Mouse (Mus musculus): ENCODE measurements at regions not wholly inside any gene's neighbourhood (a gene's known extent, or its start where the extent isn't known, plus 50 kb on each side); places are given as distances from the start of the nearest gene placed in this dataset.

- DNase-seq (ENCODE audit: extremely low spot score, low read depth, low spot score) = no peak
Observed at GRCm38 (mm10) chr6:99990604-99991003, 264.4 kb upstream of the Prok2 start.

GRCm38 (mm10) chr6:99986449-99986848, 260.3 kb upstream of the Prok2 start:
- no peak for DNase-seq (ENCODE audit: extremely low spot score, low read depth, low spot score)

GRCm38 (mm10) chr6:99985322-99985721, 259.1 kb upstream of the Prok2 start:
- no peak for DNase-seq (ENCODE audit: extremely low spot score, low read depth, low spot score)

- DNase-seq (ENCODE audit: extremely low spot score, low read depth, low spot score) = no peak
Observed at GRCm38 (mm10) chr6:99984856-99985224, 258.6 kb upstream of the Prok2 start.

- no peak for DNase-seq (ENCODE audit: extremely low spot score, low read depth, low spot score)
Observed at GRCm38 (mm10) chr6:99984057-99984855, 258.1 kb upstream of the Prok2 start.

DNA sequence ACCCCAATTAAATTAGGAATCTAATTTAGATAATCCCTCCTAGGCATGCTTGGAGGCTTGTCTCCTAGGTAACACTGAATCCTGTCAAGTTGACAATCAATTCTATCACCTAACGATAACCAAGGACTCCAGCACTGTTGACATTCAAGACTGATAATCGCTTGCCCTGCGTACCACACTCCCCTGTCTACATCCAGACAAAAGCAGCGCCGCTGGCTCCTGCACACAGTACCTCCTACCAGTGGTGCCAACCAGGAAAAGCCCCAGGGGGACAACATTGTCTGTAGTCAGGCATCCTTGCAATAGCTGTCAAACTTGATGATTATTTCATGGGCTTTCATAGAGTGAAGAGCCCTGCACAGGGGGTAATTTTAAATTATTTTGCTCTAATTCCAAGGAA, 253.4 kb upstream of the Prok2 start:
- no peak for DNase-seq (ENCODE audit: extremely low spot score, low read depth, low spot score)

DNA sequence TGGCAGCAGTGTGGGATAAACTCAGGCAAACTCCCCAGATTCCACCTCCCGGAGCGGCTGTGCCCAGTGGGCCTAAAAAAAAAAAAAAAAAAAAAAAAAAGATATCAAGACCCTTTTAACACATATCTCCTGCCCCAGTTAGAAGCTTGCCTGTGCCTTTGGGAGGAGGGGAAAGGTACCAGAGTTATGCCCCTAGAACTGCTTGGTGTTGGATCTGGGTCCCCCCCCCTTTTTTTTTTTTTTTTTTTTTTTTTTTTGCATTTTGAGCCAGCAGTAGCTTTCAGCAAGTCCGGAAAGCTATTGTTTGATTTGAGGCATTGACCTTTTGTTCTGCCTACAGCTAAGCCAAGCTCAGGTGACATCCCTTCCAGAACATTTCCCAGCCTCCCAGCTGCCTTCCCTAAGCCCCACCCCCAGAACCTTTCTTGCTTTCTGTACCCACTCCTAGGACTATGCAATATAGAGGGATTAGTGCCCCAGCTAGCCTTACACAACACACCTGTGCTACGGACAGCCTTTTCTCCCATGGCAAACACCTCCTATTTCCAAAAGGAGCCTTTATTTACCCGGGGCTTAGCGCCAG, 252.1 kb upstream of the Prok2 start:
- no peak for DNase-seq (ENCODE audit: extremely low spot score, low read depth, low spot score)

DNA sequence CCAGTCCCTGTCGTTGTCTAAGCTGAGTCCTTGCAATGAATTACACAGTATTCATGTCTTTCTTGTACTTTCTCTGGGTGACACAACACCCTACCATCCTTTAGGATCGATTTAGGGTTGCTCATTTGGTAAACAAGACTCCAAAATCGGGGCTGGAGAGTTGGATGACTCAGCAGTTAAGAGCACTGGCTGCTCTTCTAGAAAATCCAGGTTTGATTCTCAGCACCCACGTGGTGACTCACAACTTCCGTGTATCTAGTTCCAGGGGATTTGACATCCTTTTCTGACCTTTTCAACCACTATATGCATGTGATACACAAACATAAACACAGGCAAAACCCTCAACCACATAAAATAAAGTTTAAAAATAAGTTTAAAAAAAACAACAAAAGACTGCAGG, 250.0 kb upstream of the Prok2 start:
- DNase-seq (ENCODE audit: extremely low spot score, low read depth, low spot score) = no peak

DNA sequence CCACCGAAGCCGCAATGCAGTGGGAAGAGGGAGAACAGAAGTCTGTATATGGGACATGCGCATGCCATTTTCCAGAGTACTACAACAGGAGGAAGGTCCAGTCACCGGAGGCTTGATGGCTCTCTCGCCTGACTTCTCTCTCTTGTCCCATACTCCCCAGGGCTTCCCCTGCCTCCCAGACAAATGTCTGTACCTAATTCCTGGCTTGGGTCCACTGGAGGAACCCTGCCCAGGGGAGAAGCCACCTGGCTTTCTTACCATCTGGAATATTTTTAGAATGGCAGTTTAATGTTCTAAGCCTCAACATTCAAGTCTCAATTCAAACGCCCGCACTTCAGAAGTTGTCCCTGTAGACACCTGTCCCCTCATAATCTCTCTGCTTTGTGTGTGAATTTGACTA, 249.3 kb upstream of the Prok2 start:
- DNase-seq (ENCODE audit: extremely low spot score, low read depth, low spot score) = no peak

DNA sequence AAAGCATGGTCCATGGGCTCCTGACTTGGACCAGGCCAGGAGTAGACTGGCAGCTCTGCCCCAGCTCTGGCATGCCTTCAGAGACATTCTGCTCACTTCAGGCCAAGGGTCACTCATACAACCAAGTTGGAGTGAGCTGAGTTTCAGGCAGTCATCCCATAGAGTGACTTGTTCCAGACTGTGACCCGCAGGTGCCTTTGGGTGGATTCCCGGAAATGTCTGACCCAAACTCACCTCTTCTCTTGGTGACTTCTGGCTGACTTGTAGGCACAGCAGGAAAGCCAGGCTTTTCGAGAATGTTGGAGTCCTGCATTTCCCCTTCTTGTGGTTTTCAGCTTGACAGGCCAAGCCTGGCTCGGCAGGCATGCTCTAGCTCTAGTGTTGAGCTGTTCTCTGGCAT, 248.3 kb upstream of the Prok2 start:
- no peak for DNase-seq (ENCODE audit: extremely low spot score, low read depth, low spot score)

- DNase-seq (ENCODE audit: extremely low spot score, low read depth, low spot score) = no peak
Observed at GRCm38 (mm10) chr6:99971376-99971775, 245.2 kb upstream of the Prok2 start.

GRCm38 (mm10) chr6:99968889-99969288, 242.7 kb upstream of the Prok2 start:
- no peak for DNase-seq (ENCODE audit: extremely low spot score, low read depth, low spot score)

DNA sequence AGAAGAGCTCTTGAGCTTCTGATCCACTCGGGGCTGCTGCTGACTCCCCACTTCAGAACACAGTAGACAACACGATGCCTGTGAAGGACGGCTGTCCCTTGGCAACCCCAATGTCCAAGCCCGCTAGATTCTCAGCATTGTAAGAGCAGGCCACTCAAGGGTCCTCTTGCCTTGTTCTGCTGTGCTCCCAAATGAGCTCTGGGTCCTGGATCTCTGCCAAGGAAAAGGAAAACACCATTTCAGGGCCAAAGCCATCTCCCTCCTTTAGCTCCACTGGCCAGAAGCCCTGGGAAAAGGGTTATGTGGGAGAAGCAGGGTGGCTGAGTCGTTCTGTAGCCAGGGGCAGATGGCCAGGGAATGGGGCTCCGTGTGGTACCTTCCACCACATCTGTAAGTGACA, 241.3 kb upstream of the Prok2 start:
- DNase-seq (ENCODE audit: extremely low spot score, low read depth, low spot score) = no peak

DNA sequence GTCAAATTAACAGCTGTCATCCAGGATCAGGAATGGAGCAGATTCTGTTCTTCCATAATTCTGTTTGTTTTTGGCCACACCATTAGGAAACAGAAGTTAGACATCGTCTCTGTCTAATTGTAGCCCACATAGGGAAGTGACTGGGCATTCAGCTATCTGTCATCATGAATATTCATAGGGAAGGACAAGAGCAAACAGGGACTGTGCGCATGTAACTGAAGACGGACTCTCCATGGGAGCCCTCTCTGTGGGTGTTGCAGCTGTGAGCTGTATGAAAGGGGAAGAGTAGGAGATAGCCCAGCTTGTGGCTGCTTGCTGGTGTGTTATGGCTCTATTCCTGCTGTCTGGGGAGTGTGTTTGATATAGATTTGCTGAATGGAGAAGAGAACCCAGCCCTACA, 238.3 kb upstream of the Prok2 start:
- no peak for DNase-seq (ENCODE audit: extremely low spot score, low read depth, low spot score)

- no peak for DNase-seq (ENCODE audit: extremely low spot score, low read depth, low spot score)
Observed at GRCm38 (mm10) chr6:99964007-99964406, 237.8 kb upstream of the Prok2 start.

GRCm38 (mm10) chr6:99959371-99959770, 233.2 kb upstream of the Prok2 start:
- no peak for DNase-seq (ENCODE audit: extremely low spot score, low read depth, low spot score)

DNA sequence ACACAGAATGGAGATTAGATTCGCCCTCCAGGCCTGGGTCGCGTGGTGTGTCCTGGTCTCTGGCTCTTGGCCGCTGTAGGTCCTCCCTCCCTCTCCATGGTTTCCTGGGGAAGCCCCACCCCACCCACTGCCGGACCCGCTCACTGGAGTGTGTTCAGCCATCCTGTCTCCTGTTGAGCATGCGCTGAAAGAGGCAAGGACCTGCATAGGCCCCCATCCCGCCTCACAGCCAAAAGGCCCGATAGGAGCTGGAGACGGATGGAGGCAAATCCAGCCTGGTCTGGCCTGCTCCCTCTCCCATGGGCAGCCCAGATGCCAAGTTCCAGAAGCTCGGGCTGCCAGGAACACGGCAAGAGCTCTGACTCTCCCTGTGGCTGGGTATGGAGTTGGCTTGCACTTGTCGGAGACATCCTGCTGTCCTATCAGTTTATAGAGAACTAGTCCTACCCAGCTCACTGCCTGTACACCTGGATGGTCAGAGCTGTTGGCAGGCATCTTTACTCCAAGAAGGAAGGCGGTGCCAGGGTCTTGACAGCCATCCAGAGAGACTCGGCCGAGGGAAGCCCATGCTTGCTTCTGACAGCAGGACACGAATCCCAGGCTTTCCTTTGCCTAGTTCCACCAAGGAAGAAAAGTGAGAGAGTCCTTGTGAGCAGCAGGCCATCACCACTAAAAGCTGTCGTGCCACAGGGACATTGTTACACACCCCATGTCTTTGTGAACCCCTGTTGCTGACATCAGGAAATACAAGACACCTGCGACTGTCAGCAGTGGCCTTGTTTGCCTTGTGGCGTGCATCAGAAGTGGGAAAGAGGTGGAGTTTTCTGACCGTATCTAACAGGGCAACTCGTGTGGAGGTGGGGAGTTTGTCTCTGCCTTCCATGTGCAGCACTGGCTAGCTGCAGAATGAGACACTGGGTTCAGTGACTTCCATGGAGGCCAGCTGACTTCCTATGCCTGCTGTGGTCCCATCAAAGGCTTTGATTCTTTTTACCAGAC, 228.9 kb upstream of the Prok2 start:
- DNase-seq (ENCODE audit: extremely low spot score, low read depth, low spot score) = no peak

DNA sequence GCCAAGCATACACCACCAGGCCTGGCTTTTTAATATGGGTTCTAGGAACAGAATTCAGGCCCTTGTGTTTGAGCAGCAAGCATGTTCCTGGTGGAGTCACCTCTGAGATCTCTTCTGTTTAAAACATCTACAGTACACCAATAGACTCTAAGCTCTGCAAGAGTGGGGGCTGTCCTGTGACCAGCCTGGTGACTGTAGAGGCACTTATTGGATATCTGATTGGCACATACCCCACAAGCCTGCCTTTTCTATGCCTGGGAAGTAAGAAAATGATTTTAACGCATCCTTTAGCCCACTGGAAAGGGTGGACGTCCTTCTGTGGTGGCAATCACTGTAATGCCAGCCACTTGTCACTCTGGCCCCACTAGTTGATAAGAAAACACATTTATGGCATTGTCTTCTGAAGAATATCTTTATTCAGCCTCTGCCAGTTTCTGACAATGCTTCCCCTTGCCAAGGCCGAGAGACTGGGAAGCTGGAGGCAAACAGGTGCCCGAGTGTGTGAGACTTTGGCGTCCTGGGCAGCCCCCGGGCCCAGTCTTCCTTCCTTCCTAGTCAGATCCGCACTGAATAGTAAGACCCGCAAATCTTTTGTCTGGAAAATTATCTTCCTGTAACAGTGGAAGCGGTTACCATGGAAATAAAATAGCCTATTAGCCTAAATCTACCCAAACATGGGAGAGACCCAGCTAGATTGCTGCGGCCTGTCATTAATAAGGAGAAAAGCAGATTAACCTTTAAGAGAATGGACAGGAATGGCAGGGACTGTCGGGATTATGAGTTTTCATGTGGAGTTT, 228.0 kb upstream of the Prok2 start:
- DNase-seq (ENCODE audit: extremely low spot score, low read depth, low spot score) = no peak

GRCm38 (mm10) chr6:99950811-99951210, 224.6 kb upstream of the Prok2 start:
- DNase-seq (ENCODE audit: extremely low spot score, low read depth, low spot score) = no peak

GRCm38 (mm10) chr6:99946917-99947316, 220.7 kb upstream of the Prok2 start:
- DNase-seq (ENCODE audit: extremely low spot score, low read depth, low spot score) = no peak

GRCm38 (mm10) chr6:99946481-99946880, 220.3 kb upstream of the Prok2 start:
- no peak for DNase-seq (ENCODE audit: extremely low spot score, low read depth, low spot score)

All from hindlimb bud, embryonic 11.5 days (tissue).